ENCODE assay signal across 21 mouse cellular contexts in genomic region chr13:76062126-76062525, GRCm38 (mm10). TPM values are rescaled to one million over a fixed set of nuclear protein-coding genes. Genes with fewer than 3 reads are reported as not detected.
"Had no signal": no experiment of that assay in that cellular context is flagged by ENCODE, and none has a peak within 500 bp of the region (broad histone marks: within the 10 kb centered on the region; RNA-seq: fewer than 3 reads in every experiment).

No protein-coding gene starts in this region.

- DNase-seq: gastrocnemius, adult 2 months; gastrocnemius, postnatal 10 days; gastrocnemius, postnatal 25 days; heart, adult 18-20 months; heart, postnatal 10 days; heart, postnatal 4 days; kidney, adult 18-20 months; kidney, adult 8-10 months; kidney, postnatal 10 days; kidney, postnatal 25 days; kidney, postnatal 4 days; liver; liver, embryonic 13.5 days; liver, postnatal 0 days had no signal

- ATAC-seq: hindbrain, embryonic 16.5 days; inflammation-experienced regulatory T-cells, adult 6 months; intestine, embryonic 15.5 days; intestine, postnatal 0 days; liver, postnatal 0 days had no signal

RNA-seq across cellular contexts. Expression of gene Gpr150, which starts 5.3 kb away (rescaled TPM):
- total RNA-seq: gastrocnemius, adult 2 months; gastrocnemius, postnatal 10 days; gastrocnemius, postnatal 25 days; gastrocnemius, postnatal 4 days; heart, adult 18-20 months; heart, adult 8-10 months; heart, postnatal 10 days; heart, postnatal 25 days; heart, postnatal 4 days had no signal
